Mouse (Mus musculus) lung, adult 2 months (tissue): ENCODE measurements around the gene Zranb2. TPM values are rescaled to one million over a fixed set of nuclear protein-coding genes. Genes with fewer than 3 reads are reported as not detected.

ENCODE experiments used
- DNase-seq: peaks from one replicate; pipeline ENCODE4 v3.0.0; 2022
- H3K4me1 ChIP-seq: fragments of 200-500 bp; 2 replicates; pipeline ENCODE4 v1.6.1; 2011; ENCODE audit warnings: low read length; ENCODE audit not compliant: control insufficient read depth, insufficient read depth
- H3K4me3 ChIP-seq: fragments of 200-500 bp; replicated peaks from 2 replicates; pipeline ENCODE3; 2011; ENCODE audit warnings: low read depth, mild to moderate bottlenecking, control low read depth, low read length; ENCODE audit errors: extremely low read depth
- CTCF ChIP-seq: fragments of 200-500 bp; IDR thresholded peaks from 2 replicates; pipeline ENCODE4 v1.5.1; 2011; ENCODE audit warnings: mild to moderate bottlenecking, low read length, control low read depth; ENCODE audit not compliant: insufficient read depth
- POLR2A ChIP-seq: fragments of 200-500 bp; IDR thresholded peaks from 2 replicates; pipeline ENCODE4 v1.6.1; 2011; ENCODE audit warnings: low read depth, mild to moderate bottlenecking, control low read depth, low read length, borderline replicate concordance; ENCODE audit errors: extremely low read depth
- WGBS: fragments of 180-500 bp; shearing (Covaris S2); methylation state at CpG from one replicate; pipeline ENCODE4 v1.1.7; 2018; 5-methylcytosine and 5-hydroxymethylcytosine counted together
- polyA plus RNA-seq: library from polyadenylated mRNA; depleted of rRNA; stranded (reverse); fragments of >200 nt; gene quantifications from 2 replicates; pipeline ENCODE4 v1.2.3, GENCODE M21; 2012; rRNA removed

Gene Zranb2
- 4.0 and 6.8 TPM in 2 replicates for polyA plus RNA-seq

DNA sequence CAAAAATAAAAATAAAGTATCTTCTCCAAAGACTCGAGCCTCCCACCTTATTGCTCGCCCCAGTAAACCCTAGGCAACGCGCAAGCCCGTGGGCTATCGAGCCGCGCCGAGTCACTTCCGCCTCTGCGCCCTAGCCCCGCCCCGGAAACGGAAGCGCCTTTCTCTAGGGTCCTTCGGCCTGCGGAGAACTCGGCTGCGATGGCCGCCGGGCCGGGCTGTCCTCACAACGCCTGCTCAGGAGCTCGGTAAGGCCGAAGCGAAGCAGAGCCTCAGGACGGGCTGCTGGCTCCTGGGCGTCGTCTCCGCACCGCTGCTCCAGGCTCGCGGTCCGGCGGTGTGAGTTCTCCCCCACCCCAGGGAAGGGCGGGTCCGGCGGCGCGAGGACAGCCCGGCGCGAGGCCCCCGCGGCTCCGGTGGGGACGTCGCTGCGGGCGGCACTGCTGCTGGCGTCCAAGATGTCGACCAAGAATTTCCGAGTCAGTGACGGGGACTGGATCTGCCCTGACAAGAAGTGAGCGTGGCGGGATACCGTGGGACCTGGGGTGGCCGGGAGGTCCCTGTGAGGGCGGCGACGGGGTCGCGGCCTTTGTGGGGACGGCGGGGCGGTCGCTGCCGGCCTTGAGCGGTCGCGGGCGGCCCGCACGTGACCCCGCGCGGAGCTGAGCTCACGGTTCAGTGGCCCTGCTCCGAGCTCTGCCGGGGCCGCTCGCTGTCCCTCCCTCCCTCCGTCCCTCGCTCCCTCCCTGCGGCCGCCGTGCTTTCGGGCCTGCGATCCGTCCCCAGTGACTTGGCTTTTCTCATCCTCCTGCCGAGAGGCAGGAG, at the start of gene Zranb2:
TSS of gene Zranb2 (plus strand) at position 197 of the 822 bp plus-strand sequence.
- DNase-seq, result peak; percentile 92
- no peak for TF ChIP-seq CTCF
- peak; percentile 80; the same call in 1 of the 2 replicates for TF ChIP-seq POLR2A
- peaks cover 2% of the 10 kb centered on the region for H3K4me1 ChIP-seq
- WGBS, result under 1% methylated on average over 91 of the region's 91 CpGs
- peak within 1 kb of the TSS; percentile 81 for H3K4me3 ChIP-seq

DNA sequence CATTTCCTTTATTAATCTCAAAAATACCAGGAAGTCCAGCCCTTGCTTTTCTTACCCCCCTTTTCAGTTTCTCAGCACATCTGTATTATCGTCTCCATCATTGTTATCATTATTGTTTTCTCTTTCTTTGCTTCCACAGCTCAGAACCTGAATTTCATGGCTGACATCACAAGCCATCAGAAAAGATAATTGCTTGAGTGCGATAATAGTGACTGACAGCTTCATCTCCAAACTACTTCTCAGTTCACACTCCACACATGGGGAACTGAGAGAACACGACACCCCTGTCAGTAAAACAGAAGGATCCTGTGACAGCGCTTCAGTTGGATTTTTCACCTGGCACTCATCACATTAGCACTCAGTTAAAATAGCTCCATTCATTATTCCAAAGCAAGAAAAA, 41.9 kb upstream of the Zranb2 start:
- DNase-seq, result no peak
- Histone ChIP-seq H3K4me1 (no peaks in the 10 kb centered on the region), H3K4me3 (no peak overlapping the region)
- 42% methylated on average over 4 of the region's 4 CpGs for WGBS
- TF ChIP-seq POLR2A, result no peak
- TF ChIP-seq CTCF, result no peak

GRCm38 (mm10) chr3:157502216-157502615, 31.7 kb upstream of the Zranb2 start:
- Histone ChIP-seq H3K4me3 (no peak overlapping the region), H3K4me1 (no peaks in the 10 kb centered on the region)
- DNase-seq, result no peak
- TF ChIP-seq POLR2A (no peak), CTCF (no peak)
- WGBS, result 62% methylated on average over 1 of the region's 1 CpGs

DNA sequence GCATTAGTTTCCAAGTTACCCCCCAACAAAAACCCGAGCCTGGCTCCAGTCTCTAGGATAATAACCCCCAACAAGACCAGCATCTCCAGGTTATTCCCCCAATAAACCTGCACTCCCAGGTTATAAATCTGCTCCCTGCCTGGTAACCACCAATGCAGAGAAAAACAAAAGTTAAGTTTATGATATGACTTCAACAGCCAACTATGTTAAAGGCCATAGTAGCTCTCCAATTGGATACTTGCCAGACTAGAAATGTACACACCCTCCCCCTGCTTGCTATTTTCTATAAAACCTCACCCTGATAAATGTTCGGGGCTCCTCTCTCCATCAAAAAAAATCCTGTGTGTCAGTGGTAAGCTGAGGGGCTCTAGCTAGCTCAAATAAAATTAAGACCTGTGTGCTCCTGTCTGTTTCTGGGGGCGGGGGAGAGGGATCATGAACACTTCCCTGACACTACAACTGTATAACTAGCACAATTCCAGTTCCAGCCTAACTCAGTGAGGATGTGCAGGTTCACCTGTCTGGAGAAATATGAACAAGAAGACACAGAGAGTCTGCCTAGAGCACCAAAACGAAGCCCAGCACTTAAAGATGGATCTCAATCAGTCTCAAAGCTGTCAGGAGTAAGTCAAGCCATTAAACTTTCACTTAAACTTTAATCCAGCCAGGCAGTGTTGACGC, 19.7 kb upstream of the Zranb2 start:
- DNase-seq, result no peak
- no peaks in the 10 kb centered on the region for H3K4me1 ChIP-seq
- 59% methylated on average over 5 of the region's 5 CpGs for WGBS
- TF ChIP-seq POLR2A, result no peak
- TF ChIP-seq CTCF, result no peak
- no peak overlapping the region for H3K4me3 ChIP-seq

DNA sequence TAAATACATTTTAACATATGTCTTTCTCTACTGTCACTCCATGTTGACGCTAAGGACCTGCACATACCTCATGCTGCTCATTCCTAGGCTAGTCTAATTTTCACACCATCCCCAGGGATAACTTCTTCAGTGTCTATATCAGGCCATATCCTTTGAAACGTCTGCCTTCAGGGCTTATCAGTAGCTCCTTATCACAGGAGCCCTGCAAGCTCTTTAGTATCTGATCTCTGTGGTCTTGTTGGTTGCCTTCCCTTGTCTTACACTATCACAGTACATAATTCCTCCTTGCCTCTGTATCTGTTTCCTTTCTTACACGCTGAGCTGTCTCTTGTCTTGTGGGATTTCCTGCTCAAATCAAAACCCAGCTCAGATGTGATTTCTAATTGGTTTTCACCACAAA, 17.5 kb upstream of the Zranb2 start:
- 32% methylated on average over 3 of the region's 3 CpGs for WGBS
- no peak for DNase-seq
- TF ChIP-seq POLR2A (no peak), CTCF (no peak)

GRCm38 (mm10) chr3:157517992-157518391, 16.0 kb upstream of the Zranb2 start:
- Histone ChIP-seq H3K4me1 (no peaks in the 10 kb centered on the region), H3K4me3 (no peak overlapping the region)
- 39% methylated on average over 2 of the region's 2 CpGs for WGBS

More for the DNA sequence above, 17.5 kb upstream of the Zranb2 start:
- no peak overlapping the region for H3K4me3 ChIP-seq
- no peaks in the 10 kb centered on the region for H3K4me1 ChIP-seq

DNA sequence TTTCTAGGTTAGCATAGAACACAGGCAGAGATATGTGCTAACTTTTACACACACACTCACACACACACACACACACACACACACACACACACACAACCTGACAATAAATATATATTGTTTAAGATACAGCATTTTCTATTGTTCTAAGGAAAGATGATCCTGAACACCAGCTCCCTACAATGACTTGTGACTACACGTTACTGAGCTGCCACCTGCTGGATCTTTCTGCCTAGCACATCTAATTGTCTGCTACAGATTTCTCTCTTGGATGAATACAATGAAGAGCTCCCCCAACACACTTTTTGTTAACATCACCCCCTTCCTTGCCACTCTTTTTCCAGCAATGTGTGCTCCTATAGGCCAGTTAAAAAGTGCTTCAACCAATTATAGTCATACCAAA, 13.5 kb upstream of the Zranb2 start:
- no peak for DNase-seq
- WGBS, result 3% methylated on average over 1 of the region's 1 CpGs
- H3K4me3 ChIP-seq, result no peak overlapping the region
- H3K4me1 ChIP-seq, result no peaks in the 10 kb centered on the region
- no peak for TF ChIP-seq POLR2A
- TF ChIP-seq CTCF, result no peak

More at GRCm38 (mm10) chr3:157517992-157518391, 16.0 kb upstream of the Zranb2 start:
- DNase-seq, result no peak
- no peak for TF ChIP-seq POLR2A
- no peak for TF ChIP-seq CTCF

GRCm38 (mm10) chr3:157523834-157524233, 10.1 kb upstream of the Zranb2 start:
- Histone ChIP-seq H3K4me1 (no peaks in the 10 kb centered on the region), H3K4me3 (no peak overlapping the region)
- no peak for DNase-seq
- 18% methylated on average over 1 of the region's 1 CpGs for WGBS
- TF ChIP-seq POLR2A (no peak), CTCF (no peak)

DNA sequence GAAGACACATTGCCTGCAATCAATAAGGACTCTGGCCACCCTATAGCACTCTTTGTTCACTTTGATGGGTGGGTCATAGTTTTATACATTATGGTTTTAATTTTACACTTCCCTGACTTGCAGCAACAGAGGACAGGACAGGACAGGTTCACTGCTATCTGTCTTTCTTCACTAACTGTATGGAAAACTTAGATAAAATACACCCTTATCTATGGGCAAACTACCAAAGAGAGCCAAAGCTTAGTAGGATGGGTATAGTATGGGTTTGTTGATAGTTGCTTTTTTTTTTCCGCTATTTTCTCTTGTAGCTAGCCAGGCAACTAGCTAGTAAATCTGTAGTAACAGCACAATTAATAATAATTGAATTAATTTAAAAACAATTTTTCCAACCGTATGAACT, 2.4 kb upstream of the Zranb2 start:
- no peak for TF ChIP-seq POLR2A
- no peak for TF ChIP-seq CTCF
- 86% methylated on average over 2 of the region's 2 CpGs for WGBS
- H3K4me3 ChIP-seq, result no peak overlapping the region
- DNase-seq, result no peak
- H3K4me1 ChIP-seq, result peaks cover 2% of the 10 kb centered on the region
